Mouse (Mus musculus): ENCODE measurements around the gene Nrxn2. TPM values are rescaled to one million over a fixed set of nuclear protein-coding genes. Genes with fewer than 3 reads are reported as not detected.
A peak's percentile ranks its signal among the peaks of the same experiment; 100 is the strongest.

Nrxn2 gene
- total RNA-seq (2022) = 1 to 10 TPM; 3.3 to 6.8 (median 4.1) TPM

DNA sequence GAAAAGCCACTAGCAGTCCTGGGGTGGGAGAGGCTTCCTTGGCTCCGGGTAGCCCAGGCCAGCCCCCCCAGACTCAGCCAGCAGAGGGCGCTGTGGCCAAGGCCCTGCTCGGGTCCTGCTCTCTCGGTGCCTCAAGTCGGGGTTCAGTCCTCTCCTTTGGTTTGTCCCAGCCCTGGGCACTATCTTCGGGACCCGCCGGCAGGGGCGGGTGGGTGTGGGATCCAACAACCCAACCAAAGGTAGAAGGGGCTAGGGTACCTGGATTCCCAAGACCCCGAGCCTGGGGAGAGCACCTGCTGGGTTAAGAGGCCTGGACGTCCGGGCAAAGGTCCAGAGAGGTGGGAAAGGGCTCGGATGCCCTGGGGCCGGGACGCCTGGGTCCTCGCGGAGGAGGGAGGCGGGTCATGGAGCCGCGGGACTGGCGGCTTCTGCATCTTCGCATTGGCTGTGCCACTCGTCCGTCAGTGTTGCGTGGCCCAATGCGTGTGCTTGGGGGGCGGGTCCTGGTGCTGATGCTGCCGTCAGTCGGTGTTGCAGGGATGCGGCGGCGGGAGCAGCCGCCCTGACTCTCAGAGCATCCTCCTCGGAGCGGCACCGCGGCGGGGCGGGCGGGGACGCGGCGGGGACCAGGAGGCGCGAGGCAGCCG, at the start of gene Nrxn2:
Nrxn2 (plus strand) TSS at position 499 of the 647 bp plus-strand sequence.
- peak; percentile 85 for DNase-seq (ENCODE audit: low spot score)

GRCm38 (mm10) chr19:6370175-6370574, 48.4 kb upstream of the Nrxn2 start:
- no peak for DNase-seq (ENCODE audit: low spot score)

GRCm38 (mm10) chr19:6372433-6372832, 46.1 kb upstream of the Nrxn2 start:
- no peak for DNase-seq (ENCODE audit: low spot score)

GRCm38 (mm10) chr19:6373539-6374400, 44.8 kb upstream of the Nrxn2 start:
- peak; percentile 84 for DNase-seq (ENCODE audit: low spot score)

- no peak for DNase-seq (ENCODE audit: low spot score)
Measured at GRCm38 (mm10) chr19:6374571-6374970, 44.0 kb upstream of the Nrxn2 start.

DNA sequence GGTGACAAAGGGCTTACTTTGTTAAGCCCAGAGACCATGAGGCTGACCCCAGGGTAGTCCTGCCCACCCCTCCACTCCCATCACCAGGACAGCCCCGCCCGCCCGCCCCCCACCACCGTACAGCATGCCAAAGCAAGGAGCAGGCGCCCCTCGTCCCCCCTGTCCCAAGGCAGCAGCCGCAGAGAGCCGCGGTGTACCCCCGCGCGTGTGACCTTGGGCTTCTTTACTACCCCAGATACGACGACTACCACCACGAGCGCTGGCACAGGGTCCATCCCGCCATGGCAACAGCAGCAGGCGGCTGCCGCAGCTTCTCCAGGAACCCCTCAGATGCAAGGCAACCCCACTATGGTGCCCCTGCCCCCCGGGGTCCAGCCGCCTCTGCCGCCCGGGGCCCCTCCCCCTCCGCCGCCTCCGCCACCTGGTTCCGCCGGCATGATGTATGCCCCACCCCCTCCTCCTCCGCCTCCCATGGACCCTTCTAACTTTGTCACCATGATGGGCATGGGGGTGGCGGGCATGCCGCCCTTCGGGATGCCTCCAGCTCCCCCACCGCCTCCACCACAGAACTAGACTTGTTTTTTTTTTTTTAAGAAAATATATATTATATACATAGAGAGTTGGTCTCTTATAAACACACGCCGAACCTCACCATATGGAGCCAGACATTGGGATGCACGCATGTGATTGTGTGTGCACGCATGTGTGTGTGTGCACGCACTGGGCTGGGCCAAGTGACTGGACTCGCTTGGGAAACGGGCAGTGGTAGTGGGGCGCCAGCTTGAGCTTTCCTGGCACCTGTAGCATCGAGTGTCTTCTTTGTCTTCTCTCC, 42.9 kb upstream of the Nrxn2 start:
- DNase-seq (ENCODE audit: low spot score) = no peak

DNA sequence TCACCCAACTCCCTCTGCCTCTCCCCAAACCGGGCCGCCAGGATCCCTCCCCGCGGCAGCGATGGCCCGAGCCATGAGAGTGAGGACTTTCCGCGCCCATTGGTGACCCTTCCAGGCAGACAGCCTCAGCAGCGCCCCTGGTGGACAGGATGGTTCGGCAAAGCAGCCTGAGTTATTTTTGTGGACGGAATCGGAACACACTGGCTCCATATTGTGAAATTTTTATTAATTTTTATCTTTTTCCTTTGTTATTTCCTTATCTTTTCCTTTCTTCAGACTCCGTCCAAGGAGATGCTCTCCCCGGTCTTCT, 42.3 kb upstream of the Nrxn2 start:
- no peak for DNase-seq (ENCODE audit: low spot score)

DNA sequence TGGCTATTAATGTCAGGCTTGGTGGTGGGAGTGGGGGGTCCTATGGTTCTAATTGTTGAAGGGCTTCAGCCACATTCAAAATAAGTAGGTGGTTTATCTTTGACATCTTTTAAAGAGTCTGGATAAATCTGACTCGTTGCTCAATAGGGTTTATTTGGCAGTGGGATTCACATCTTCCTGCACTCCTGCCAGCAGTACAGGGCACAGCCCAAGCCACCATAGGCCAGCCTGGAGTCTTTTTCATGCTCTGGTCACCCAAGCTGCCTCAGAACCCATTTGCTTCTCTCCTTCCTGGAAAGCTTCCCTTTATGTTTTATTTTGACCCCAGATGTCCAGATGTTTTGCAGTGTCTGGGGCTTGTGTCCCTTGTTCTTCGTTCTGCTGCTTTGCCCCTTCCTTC, 41.9 kb upstream of the Nrxn2 start:
- DNase-seq (ENCODE audit: low spot score) = no peak

DNA sequence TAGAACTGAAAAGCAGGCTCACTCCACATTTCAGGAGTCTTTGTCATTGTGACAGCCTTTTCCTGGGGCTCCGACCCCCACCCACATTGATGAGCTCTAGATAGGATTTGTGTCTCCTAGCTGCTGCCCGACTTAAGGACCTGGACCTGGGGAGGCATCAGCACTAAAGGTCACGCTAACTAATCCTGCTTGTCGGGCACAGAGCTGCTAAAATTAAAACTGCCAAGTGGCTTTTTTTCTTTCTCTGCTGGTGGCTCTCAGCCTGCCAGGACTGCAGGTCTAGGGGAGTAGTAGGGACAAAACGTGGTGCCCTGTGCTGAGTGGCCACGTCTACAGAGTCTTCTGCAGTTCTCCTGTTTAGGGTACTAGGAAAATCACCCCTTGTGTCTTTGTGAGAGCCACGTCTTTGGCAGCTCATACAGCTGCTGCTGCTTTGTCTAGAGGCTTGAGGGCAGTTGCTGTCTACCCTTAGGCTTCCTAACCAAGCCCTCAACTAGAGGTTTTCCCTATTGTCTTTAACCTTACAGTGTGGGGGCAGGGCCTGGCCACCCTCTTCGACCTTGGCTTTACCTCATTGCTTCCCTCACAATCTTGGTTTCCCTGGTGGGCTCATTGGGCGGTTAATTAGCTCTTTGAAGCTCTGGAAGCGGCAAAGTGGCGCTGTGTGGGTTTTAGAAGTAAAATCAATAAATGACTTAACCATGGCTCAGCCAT, 41.0 kb upstream of the Nrxn2 start:
- no peak for DNase-seq (ENCODE audit: low spot score)

GRCm38 (mm10) chr19:6380411-6381166, 37.9 kb upstream of the Nrxn2 start:
- no peak for DNase-seq (ENCODE audit: low spot score)

DNA sequence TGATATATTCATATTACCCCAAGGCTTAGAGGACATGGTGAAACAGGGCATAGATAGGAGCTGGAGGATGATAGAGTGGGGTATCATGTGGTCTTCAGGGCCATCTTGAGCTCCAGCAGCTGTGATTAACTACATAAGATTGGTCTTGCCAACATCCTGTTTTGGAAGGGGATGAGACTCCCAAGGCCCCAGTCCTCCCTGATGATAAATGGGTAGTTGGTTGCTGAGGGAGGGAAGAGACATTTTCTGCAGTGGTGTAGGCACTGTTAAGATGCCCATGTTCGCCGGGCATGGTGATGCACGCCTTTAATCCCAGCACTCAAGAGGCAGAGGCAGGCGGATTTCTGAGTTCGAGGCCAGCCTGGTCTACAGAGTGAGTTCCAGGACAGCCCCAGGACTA, 37.3 kb upstream of the Nrxn2 start:
- DNase-seq (ENCODE audit: low spot score) = no peak

DNA sequence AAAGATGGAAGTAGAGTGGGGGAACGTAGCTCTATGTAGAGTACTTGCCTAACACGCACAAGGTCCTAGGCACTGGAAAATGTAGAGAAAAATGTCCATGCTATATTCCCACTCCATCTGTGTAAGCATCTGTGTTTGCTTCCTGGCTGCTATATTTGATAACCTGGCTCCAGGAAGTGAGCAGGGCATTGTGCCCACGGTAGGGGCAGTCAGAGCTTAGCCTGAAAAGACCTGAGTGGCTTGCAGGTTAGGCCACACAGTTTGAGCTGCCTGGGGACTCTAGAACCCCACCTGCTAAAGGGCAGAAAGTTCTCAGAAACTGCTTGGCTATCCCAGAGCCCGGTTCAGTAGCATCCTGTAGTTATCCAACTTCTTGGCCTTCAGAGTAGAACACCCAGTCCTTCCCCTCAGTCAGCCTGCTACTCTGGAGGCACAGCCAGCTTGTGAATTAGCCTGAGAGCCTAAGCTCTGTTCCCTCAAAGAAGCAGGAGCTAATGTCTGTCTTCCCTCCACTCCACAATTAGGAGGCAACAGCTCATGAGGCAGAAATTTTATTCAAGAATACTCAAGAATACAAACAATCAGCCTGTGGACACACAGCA, 36.1 kb upstream of the Nrxn2 start:
- no peak for DNase-seq (ENCODE audit: low spot score)

GRCm38 (mm10) chr19:6383470-6383869, 35.1 kb upstream of the Nrxn2 start:
- DNase-seq (ENCODE audit: low spot score) = no peak

DNA sequence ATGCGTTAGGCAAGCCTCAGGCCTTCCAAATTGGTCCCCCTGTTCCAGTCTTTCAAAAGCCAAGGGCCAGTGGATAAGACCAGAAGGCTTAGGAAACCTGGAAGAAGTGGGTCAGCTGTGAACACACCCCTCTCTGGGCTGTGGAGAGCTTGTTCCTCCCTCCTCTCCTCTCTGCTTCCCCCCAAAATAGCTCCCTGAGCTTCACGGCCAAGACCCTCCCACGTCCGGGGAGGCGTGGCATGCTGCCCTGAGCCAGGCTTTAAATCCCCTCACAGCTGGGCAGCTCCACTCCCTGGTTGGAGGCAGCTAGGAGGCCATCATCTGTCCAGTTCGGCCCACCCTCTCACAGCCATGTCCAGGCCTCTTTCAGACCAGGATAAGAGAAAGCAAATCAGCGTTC, 34.4 kb upstream of the Nrxn2 start, which contains the start of gene Pygm:
Pygm (plus strand) TSS at position 272 of the 400 bp plus-strand sequence.
- DNase-seq (ENCODE audit: low spot score) = peak; percentile 92

DNA sequence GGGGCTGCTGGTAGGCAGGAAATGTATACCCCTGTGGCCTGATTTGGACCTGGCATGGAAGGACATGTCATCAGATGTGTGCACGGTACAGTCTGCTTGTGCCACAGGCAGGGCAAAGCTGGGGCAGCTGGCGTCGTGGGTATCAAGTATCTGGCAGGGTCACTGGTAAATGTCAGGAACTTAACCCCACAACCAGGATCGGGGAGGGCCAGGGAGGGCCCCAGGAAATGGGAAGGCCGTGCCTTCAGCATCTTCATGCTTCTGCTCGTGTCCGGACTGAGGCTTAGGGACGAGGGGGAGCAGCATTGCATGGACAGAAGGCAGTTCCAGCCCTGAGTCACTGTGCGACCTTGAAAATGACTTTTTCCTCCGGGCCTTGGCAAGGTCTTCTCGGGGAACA, 33.6 kb upstream of the Nrxn2 start:
- DNase-seq (ENCODE audit: low spot score) = peak; percentile 48

GRCm38 (mm10) chr19:6385419-6385818, 33.1 kb upstream of the Nrxn2 start:
- DNase-seq (ENCODE audit: low spot score) = no peak

- no peak for DNase-seq (ENCODE audit: low spot score)
Measured at GRCm38 (mm10) chr19:6385821-6386220, 32.7 kb upstream of the Nrxn2 start.

- no peak for DNase-seq (ENCODE audit: low spot score)
Measured at GRCm38 (mm10) chr19:6386234-6386633, 32.3 kb upstream of the Nrxn2 start.

DNA sequence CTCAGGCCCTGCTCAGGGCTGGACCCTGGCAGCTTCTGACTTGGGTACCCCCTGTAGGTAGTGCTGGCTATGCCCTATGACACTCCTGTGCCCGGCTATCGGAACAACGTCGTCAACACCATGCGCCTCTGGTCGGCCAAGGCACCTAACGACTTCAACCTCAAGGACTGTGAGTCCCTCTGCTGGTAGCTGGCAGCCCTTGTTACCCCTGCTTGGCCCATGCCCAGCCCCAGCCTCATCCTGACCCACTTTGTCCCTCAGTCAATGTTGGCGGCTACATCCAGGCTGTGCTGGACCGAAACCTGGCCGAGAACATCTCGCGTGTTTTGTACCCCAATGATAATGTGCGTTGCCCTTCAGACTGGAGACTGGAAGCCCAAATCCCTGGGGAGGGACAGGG, 30.5 kb upstream of the Nrxn2 start:
- DNase-seq (ENCODE audit: low spot score) = peak; percentile 56

DNA sequence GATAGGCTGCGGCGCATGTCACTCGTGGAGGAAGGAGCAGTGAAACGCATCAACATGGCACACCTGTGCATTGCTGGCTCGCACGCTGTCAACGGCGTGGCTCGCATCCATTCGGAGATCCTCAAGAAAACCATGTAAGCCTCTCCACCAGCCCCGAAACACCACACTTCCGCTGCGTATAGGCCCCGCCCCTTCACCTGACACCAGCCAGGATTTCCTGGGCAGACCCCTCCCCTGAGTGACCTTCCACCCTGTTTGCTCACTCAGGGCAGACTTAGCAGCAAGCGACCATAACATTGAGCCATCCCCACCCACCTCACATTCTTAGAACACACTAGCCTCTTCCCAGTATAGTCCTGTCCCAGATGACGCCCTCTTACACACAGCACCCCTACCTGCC, 28.7 kb upstream of the Nrxn2 start:
- no peak for DNase-seq (ENCODE audit: low spot score)

GRCm38 (mm10) chr19:6390251-6390650, 28.3 kb upstream of the Nrxn2 start:
- no peak for DNase-seq (ENCODE audit: low spot score)

All from heart, adult 8-10 months (tissue).